Mouse (Mus musculus): ENCODE measurements around the gene 2810004N23Rik. TPM values are rescaled to one million over a fixed set of nuclear protein-coding genes. Genes with fewer than 3 reads are reported as not detected.

Gene 2810004N23Rik
- polyA plus RNA-seq, 1 experiment, result 27.1 TPM

GRCm38 (mm10) chr8:124810689-124811394 lies 52.1 kb downstream of the 2810004N23Rik start:
- no peaks in the 10 kb centered on the region for H3K36me3 ChIP-seq (ENCODE audit: control insufficient read depth, insufficient read depth)
- H3K4me2 ChIP-seq (ENCODE audit: low read depth), result no peak overlapping the region
- no peak overlapping the region for H3ac ChIP-seq (ENCODE audit: control insufficient read depth, insufficient read length)
- no peak overlapping the region for H3K4me3 ChIP-seq
- no peaks in the 10 kb centered on the region for H3K79me2 ChIP-seq (ENCODE audit: control insufficient read depth, insufficient read depth)
- TF ChIP-seq TCF12 (IDR thresholded peaks at IDR 0.05; ENCODE audit: insufficient read depth, poor library complexity, severe bottlenecking) (no peak), TCF3 (IDR thresholded peaks at IDR 0.05; ENCODE audit: insufficient read length, low read depth) (no peak), CEBPB (IDR thresholded peaks at IDR 0.05; ENCODE audit: insufficient read depth, poor library complexity, severe bottlenecking) (no peak), POLR2A (IDR thresholded peaks at IDR 0.05; ENCODE audit: insufficient read length, low read depth) (no peak), USF1 (IDR thresholded peaks at IDR 0.05; ENCODE audit: low read depth) (no peak), REST (IDR thresholded peaks at IDR 0.05; ENCODE audit: insufficient read depth, insufficient read length) (no peak), MYOG (IDR thresholded peaks at IDR 0.05; ENCODE audit: control insufficient read depth in 1 of 3, insufficient read depth in 1 of 3, insufficient read length in 2 of 3, low read depth in 2 of 3) (no peak), E2F4 (IDR thresholded peaks at IDR 0.05; ENCODE audit: insufficient read depth) (no peak), SRF (IDR thresholded peaks at IDR 0.05; ENCODE audit: control insufficient read depth, insufficient read length, low read depth) (no peak), POLR2AphosphoS2 (IDR thresholded peaks at IDR 0.05; ENCODE audit: insufficient read length, low read depth) (no peak), MYOD1 (IDR thresholded peaks at IDR 0.05; ENCODE audit: control insufficient read depth in 1 of 3, insufficient read length in 2 of 3, low read depth in 2 of 3) (no peak), MAX (IDR thresholded peaks at IDR 0.05; ENCODE audit: low read depth) (no peak)
- H3K27me3 ChIP-seq (ENCODE audit: control insufficient read depth, insufficient read depth, insufficient read length), result peaks cover 16% of the 10 kb centered on the region

GRCm38 (mm10) chr8:124810056-124810610 lies 52.8 kb downstream of the 2810004N23Rik start:
- Histone ChIP-seq H3ac (ENCODE audit: control insufficient read depth, insufficient read length) (no peak overlapping the region), H3K4me2 (ENCODE audit: low read depth) (no peak overlapping the region), H3K36me3 (ENCODE audit: control insufficient read depth, insufficient read depth) (no peaks in the 10 kb centered on the region), H3K4me3 (no peak overlapping the region), H3K27me3 (ENCODE audit: control insufficient read depth, insufficient read depth, insufficient read length) (peaks cover 16% of the 10 kb centered on the region), H3K79me2 (ENCODE audit: control insufficient read depth, insufficient read depth) (no peaks in the 10 kb centered on the region)
- TF ChIP-seq MYOD1 (IDR thresholded peaks at IDR 0.05; ENCODE audit: control insufficient read depth in 1 of 3, insufficient read length in 2 of 3, low read depth in 2 of 3) (no peak), TCF12 (IDR thresholded peaks at IDR 0.05; ENCODE audit: insufficient read depth, poor library complexity, severe bottlenecking) (no peak), CEBPB (IDR thresholded peaks at IDR 0.05; ENCODE audit: insufficient read depth, poor library complexity, severe bottlenecking) (no peak), POLR2A (IDR thresholded peaks at IDR 0.05; ENCODE audit: insufficient read length, low read depth) (no peak), MYOG (IDR thresholded peaks at IDR 0.05; ENCODE audit: control insufficient read depth in 1 of 3, insufficient read depth in 1 of 3, insufficient read length in 2 of 3, low read depth in 2 of 3) (no peak), MAX (IDR thresholded peaks at IDR 0.05; ENCODE audit: low read depth) (no peak), POLR2AphosphoS2 (IDR thresholded peaks at IDR 0.05; ENCODE audit: insufficient read length, low read depth) (no peak), SRF (IDR thresholded peaks at IDR 0.05; ENCODE audit: control insufficient read depth, insufficient read length, low read depth) (no peak)

DNA sequence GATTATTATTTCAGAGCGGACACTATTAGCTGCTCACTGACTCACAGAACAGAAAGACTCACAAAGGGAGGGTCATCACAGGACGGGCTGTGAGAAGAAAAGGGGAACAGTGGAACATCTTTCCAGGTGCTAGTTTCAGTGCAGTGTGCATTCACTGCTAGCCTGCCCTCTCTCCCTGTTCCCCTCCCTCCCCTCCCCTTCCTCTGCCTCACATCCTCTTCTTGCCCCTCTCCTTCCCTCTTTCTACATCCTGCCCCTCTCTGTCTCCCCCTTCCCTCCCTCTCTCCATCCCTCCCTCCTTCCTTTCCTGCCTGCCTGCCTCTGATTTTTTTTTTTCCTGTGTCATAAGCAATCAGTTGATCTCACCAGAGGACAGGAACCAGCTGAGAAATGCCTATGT lies 53.5 kb downstream of the 2810004N23Rik start:
- no peak overlapping the region for H3K4me3 ChIP-seq
- H3K79me2 ChIP-seq (ENCODE audit: control insufficient read depth, insufficient read depth), result no peaks in the 10 kb centered on the region
- H3K4me2 ChIP-seq (ENCODE audit: low read depth), result no peak overlapping the region
- TF ChIP-seq MAX (IDR thresholded peaks at IDR 0.05; ENCODE audit: low read depth) (no peak), USF1 (IDR thresholded peaks at IDR 0.05; ENCODE audit: low read depth) (no peak), MYOG (IDR thresholded peaks at IDR 0.05; ENCODE audit: control insufficient read depth in 1 of 3, insufficient read depth in 1 of 3, insufficient read length in 2 of 3, low read depth in 2 of 3) (no peak), MYOD1 (IDR thresholded peaks at IDR 0.05; ENCODE audit: control insufficient read depth in 1 of 3, insufficient read length in 2 of 3, low read depth in 2 of 3) (no peak), POLR2AphosphoS2 (IDR thresholded peaks at IDR 0.05; ENCODE audit: insufficient read length, low read depth) (no peak), TCF12 (IDR thresholded peaks at IDR 0.05; ENCODE audit: insufficient read depth, poor library complexity, severe bottlenecking) (no peak), POLR2A (IDR thresholded peaks at IDR 0.05; ENCODE audit: insufficient read length, low read depth) (no peak), CEBPB (IDR thresholded peaks at IDR 0.05; ENCODE audit: insufficient read depth, poor library complexity, severe bottlenecking) (no peak), REST (IDR thresholded peaks at IDR 0.05; ENCODE audit: insufficient read depth, insufficient read length) (no peak), TCF3 (IDR thresholded peaks at IDR 0.05; ENCODE audit: insufficient read length, low read depth) (no peak)
- no peak overlapping the region for H3ac ChIP-seq (ENCODE audit: control insufficient read depth, insufficient read length)
- H3K36me3 ChIP-seq (ENCODE audit: control insufficient read depth, insufficient read depth), result no peaks in the 10 kb centered on the region
- peaks cover 21% of the 10 kb centered on the region for H3K27me3 ChIP-seq (ENCODE audit: control insufficient read depth, insufficient read depth, insufficient read length)

GRCm38 (mm10) chr8:124805990-124806389 lies 56.9 kb downstream of the 2810004N23Rik start:
- no peak for TF ChIP-seq POLR2A (IDR thresholded peaks at IDR 0.05; ENCODE audit: insufficient read length, low read depth)
- Histone ChIP-seq H3K36me3 (ENCODE audit: control insufficient read depth, insufficient read depth) (no peaks in the 10 kb centered on the region), H3K27me3 (ENCODE audit: control insufficient read depth, insufficient read depth, insufficient read length) (peaks cover 30% of the 10 kb centered on the region)

More at GRCm38 (mm10) chr8:124805990-124806389, 56.9 kb downstream of the 2810004N23Rik start:
- H3K4me3 ChIP-seq, result no peak overlapping the region
- H3K4me2 ChIP-seq (ENCODE audit: low read depth), result no peak overlapping the region
- no peak overlapping the region for H3ac ChIP-seq (ENCODE audit: control insufficient read depth, insufficient read length)
- no peaks in the 10 kb centered on the region for H3K79me2 ChIP-seq (ENCODE audit: control insufficient read depth, insufficient read depth)

Data from myocyte (in vitro differentiated cells).